Mouse (Mus musculus): ENCODE measurements at regions not wholly inside any gene's neighbourhood (a gene's known extent, or its start where the extent isn't known, plus 50 kb on each side); places are given as distances from the start of the nearest gene placed in this dataset.

DNA sequence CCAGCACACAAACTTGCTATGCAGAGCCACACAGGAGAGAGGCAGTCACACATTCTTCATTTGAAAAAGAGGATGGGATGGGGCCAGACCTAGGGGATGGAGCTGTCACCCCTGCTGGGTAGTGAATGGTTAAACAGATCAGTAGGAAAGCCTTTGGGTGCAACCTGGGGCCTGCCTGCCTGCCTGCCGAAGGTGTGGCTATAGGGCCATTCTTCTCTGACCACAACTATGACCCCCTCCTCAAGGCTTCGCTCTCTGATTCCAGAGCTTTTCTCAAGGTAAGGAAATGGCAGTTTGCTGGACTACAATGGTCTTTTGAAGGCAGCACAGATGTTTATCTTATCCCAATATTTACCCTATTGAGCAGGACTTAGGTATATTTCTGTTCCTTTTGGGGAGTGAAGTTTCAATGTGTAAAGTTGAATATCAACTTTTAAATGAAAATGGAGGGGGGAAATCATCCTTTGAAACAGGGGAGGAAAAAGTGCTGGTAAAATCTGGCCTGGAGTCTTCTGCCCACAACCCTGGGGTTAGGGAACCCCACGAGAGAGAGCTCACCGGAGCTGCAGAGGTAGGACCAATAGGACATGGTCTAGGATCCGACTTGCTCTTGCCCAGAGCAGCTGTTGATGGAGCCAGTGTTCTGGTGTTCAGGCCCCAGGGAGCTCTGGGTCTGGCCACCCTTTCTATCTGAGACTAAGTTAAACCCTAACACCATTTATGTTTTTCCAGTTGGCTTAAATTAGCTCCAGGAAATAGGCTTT, 62.2 kb upstream of the Cxcr4 start:
- peaks cover 4% of the 10 kb centered on the region; the same call in 1 of the 2 replicates for H3K4me1 ChIP-seq (replicated peaks; ENCODE audit: control insufficient read depth, insufficient read depth, low read length)
- H3K9ac ChIP-seq (ENCODE audit: low read length) = no peak overlapping the region
- no peaks in the 10 kb centered on the region for H3K27me3 ChIP-seq (replicated peaks; ENCODE audit: control insufficient read depth, insufficient read depth, low read length)
- no peaks in the 10 kb centered on the region for H3K9me3 ChIP-seq (ENCODE audit: control insufficient read depth, low read length)
- 42% methylated on average over 5 of the region's 5 CpGs for WGBS
- H3K4me2 ChIP-seq (ENCODE audit: low read length) = no peak overlapping the region
- H3K27ac ChIP-seq (ENCODE audit: low read depth) = 0 out of 2 replicates have a peak overlapping the region, but pooled peaks have one; percentile 6
- ATAC-seq (replicated peaks; ENCODE audit: low FRiP score, low TSS enrichment, low read depth) = peak; percentile 42; the same call in 1 of the 2 replicates
- DNase-seq (ENCODE audit: low spot score) = no peak
- no peaks in the 10 kb centered on the region for H3K36me3 ChIP-seq (ENCODE audit: control insufficient read depth, insufficient read depth, low read length)
- no peak overlapping the region for H3K4me3 ChIP-seq (ENCODE audit: low read depth, low read length)

DNA sequence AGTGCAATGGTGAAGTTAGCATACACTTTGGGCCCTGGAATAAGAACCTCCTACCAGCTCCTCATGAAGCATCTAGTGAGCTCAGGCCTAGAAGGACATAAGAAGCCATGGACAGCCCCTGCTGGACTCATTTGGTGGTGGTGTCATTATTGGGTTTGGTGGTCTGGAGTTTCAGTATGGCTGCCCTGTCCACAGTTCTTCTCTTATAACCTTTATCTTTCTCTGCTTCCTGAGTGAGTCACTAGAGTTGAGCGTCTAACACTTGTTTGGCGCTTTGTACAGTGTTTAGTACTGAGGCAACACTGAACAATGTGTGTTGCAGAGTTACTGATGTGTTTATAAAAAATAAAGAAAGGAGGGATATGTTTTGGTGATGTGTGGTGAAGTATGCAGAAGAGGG, 58.5 kb upstream of the Cxcr4 start:
- H3K27ac ChIP-seq (ENCODE audit: low read depth) = no peak overlapping the region
- no peaks in the 10 kb centered on the region for H3K36me3 ChIP-seq (ENCODE audit: control insufficient read depth, insufficient read depth, low read length)
- H3K4me2 ChIP-seq (ENCODE audit: low read length) = no peak overlapping the region
- 88% methylated on average over 2 of the region's 2 CpGs for WGBS
- no peak for ATAC-seq (replicated peaks; ENCODE audit: low FRiP score, low TSS enrichment, low read depth)
- DNase-seq (ENCODE audit: low spot score) = no peak
- H3K9ac ChIP-seq (ENCODE audit: low read length) = no peak overlapping the region
- H3K9me3 ChIP-seq (ENCODE audit: control insufficient read depth, low read length) = no peaks in the 10 kb centered on the region
- peaks cover 4% of the 10 kb centered on the region; the same call in 1 of the 2 replicates for H3K4me1 ChIP-seq (replicated peaks; ENCODE audit: control insufficient read depth, insufficient read depth, low read length)
- H3K27me3 ChIP-seq (replicated peaks; ENCODE audit: control insufficient read depth, insufficient read depth, low read length) = no peaks in the 10 kb centered on the region
- H3K4me3 ChIP-seq (ENCODE audit: low read depth, low read length) = no peak overlapping the region

GRCm38 (mm10) chr1:128649490-128650178, 57.5 kb upstream of the Cxcr4 start:
- DNase-seq (ENCODE audit: low spot score) (no peak), ATAC-seq (replicated peaks; ENCODE audit: low FRiP score, low TSS enrichment, low read depth) (no peak)
- H3K4me3 ChIP-seq (ENCODE audit: low read depth, low read length) = no peak overlapping the region
- no peak overlapping the region for H3K9ac ChIP-seq (ENCODE audit: low read length)
- no peak overlapping the region for H3K4me2 ChIP-seq (ENCODE audit: low read length)
- no peak overlapping the region for H3K27ac ChIP-seq (ENCODE audit: low read depth)
- 76% methylated on average over 13 of the region's 13 CpGs for WGBS
- H3K9me3 ChIP-seq (ENCODE audit: control insufficient read depth, low read length) = no peaks in the 10 kb centered on the region
- no peaks in the 10 kb centered on the region for H3K27me3 ChIP-seq (replicated peaks; ENCODE audit: control insufficient read depth, insufficient read depth, low read length)
- no peaks in the 10 kb centered on the region for H3K36me3 ChIP-seq (ENCODE audit: control insufficient read depth, insufficient read depth, low read length)
- H3K4me1 ChIP-seq (replicated peaks; ENCODE audit: control insufficient read depth, insufficient read depth, low read length) = peaks cover 4% of the 10 kb centered on the region; the same call in 1 of the 2 replicates

DNA sequence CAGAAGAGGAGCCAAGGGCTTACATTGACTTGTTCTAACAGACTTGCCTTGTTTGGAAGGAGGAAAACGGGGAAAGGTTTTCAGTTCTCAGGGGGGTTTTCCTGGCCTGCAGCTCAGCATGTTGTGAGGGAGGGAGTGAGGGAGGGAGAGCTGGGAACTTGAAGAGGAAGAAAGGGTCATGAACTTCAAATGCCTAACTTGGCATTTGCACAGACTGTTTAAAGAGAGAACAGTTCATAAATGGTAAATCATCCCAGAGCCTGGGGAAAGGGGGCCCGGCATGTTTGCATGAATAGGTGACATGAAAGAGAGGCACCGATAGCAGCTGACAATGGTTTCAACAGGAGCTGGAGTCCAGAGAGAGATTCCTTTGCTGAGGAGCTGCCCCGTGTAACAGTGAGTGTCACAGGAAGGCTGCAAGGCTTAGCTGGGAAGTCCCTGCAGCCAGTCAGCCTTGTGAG, 51.3 kb upstream of the Cxcr4 start:
- DNase-seq (ENCODE audit: low spot score) (no peak), ATAC-seq (replicated peaks; ENCODE audit: low FRiP score, low TSS enrichment, low read depth) (no peak)
- no peak overlapping the region for H3K4me2 ChIP-seq (ENCODE audit: low read length)
- H3K9me3 ChIP-seq (ENCODE audit: control insufficient read depth, low read length) = no peaks in the 10 kb centered on the region
- no peaks in the 10 kb centered on the region for H3K36me3 ChIP-seq (ENCODE audit: control insufficient read depth, insufficient read depth, low read length)
- no peak overlapping the region for H3K4me3 ChIP-seq (ENCODE audit: low read depth, low read length)
- H3K27me3 ChIP-seq (replicated peaks; ENCODE audit: control insufficient read depth, insufficient read depth, low read length) = no peaks in the 10 kb centered on the region
- WGBS = 10% methylated on average over 4 of the region's 4 CpGs
- peak overlapping the region; percentile 19; the same call in 1 of the 2 replicates for H3K27ac ChIP-seq (ENCODE audit: low read depth)
- H3K4me1 ChIP-seq (replicated peaks; ENCODE audit: control insufficient read depth, insufficient read depth, low read length) = peaks cover 7% of the 10 kb centered on the region
- H3K9ac ChIP-seq (ENCODE audit: low read length) = no peak overlapping the region

DNA sequence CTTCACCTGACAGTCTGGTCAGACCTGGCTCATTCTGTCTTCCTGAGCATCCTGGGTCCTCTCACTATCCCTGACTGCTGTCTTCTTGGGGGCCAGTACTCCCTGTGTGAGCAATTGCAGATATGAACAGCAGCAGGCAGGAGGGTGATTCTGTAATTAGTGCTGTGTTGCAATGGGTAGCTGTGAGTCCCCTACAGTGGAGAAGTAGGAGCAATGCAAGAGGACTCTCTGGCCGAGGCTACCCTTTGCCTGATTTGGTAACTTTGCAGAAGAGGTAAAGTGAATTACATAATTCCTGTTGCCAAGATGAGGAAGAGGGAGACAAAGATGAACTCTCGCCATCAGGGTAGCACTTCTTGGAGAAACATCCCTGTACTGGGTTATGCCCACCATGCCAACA, 50.1 kb upstream of the Cxcr4 start:
- no peak for DNase-seq (ENCODE audit: low spot score)
- ATAC-seq (replicated peaks; ENCODE audit: low FRiP score, low TSS enrichment, low read depth) = no peak

More for the DNA sequence above, 50.1 kb upstream of the Cxcr4 start:
- Histone ChIP-seq H3K4me1 (replicated peaks; ENCODE audit: control insufficient read depth, insufficient read depth, low read length) (peaks cover 7% of the 10 kb centered on the region), H3K4me3 (ENCODE audit: low read depth, low read length) (no peak overlapping the region), H3K4me2 (ENCODE audit: low read length) (no peak overlapping the region), H3K36me3 (ENCODE audit: control insufficient read depth, insufficient read depth, low read length) (no peaks in the 10 kb centered on the region), H3K27me3 (replicated peaks; ENCODE audit: control insufficient read depth, insufficient read depth, low read length) (no peaks in the 10 kb centered on the region), H3K27ac (ENCODE audit: low read depth) (no peak overlapping the region), H3K9me3 (ENCODE audit: control insufficient read depth, low read length) (no peaks in the 10 kb centered on the region), H3K9ac (ENCODE audit: low read length) (no peak overlapping the region)
- WGBS = 76% methylated on average over 2 of the region's 2 CpGs
